Mouse (Mus musculus) erythroblast, adult 5-6 weeks (primary cell): ENCODE results near the gene Tmem50a. TPM values are rescaled to one million over a fixed set of nuclear protein-coding genes. Genes with fewer than 3 reads are reported as not detected.
A peak's percentile ranks its signal among the peaks of the same experiment; 100 is the strongest.
"Not testable (repeated sequence)": the region's sequence is repeated elsewhere in the genome, so short reads cannot be mapped to it uniquely, and the experiment has no call there.

Experiments
- ATAC-seq: replicated peaks from 2 replicates; pipeline ENCODE4 v1.8.0; 2016; ENCODE audit warnings: moderate number of reproducible peaks, mild to moderate bottlenecking, moderate TSS enrichment, inconsistent platforms; ENCODE audit not compliant: poor library complexity, low FRiP score, severe bottlenecking
- total RNA-seq, 2 experiments: library from RNA; stranded (forward) in 1 of 2; stranded (reverse) in 1 of 2; fragments of 150-400 nt in 1 of 2; fragments of 200-764, 138-1000 nt in 1 of 2; gene quantifications; 2 replicates each; pipeline versions ENCODE4 v1.2.3 to v1.2.4; 2015 to 2017; ENCODE audit warnings: low replicate concordance in 2 of 2

Gene Tmem50a
- total RNA-seq, 2 experiments from 2014 or later = 151 to 208 TPM

DNA sequence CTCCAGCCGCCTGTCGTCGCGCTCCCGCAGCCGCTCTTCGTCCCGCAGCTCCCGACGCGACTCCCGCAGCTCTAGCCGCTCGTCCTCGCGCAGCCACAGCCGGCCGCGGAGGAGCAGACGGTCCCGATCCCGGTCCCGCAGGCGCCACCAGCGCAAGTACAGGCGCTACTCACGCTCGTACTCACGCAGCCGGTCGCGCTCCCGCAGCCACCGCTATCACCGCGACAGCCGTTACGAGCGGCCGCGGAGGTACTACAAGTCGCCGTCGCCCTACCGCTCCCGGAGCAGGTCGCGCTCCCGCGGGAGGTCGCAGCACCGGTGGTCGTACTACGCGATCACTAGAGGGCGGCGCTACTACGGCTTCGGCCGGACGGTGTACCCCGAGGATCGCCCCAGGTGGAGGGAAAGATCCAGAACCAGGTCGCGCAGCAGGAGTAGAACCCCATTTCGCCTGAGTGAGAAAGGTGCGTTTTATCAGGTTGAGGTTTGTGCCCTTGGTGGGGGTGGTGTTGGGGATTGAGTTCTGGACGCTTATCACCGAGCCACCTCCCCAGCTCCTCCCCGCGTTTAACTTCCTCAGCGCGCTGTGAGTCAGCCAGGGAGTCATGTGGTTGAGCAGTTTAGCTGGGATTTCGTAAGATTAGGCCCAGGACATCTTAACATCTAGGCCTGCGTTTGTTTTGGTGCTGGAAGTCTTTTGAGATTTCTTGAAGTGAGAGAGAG lies 9.4 kb upstream of the Tmem50a start:
- ATAC-seq = peak; percentile 65

DNA sequence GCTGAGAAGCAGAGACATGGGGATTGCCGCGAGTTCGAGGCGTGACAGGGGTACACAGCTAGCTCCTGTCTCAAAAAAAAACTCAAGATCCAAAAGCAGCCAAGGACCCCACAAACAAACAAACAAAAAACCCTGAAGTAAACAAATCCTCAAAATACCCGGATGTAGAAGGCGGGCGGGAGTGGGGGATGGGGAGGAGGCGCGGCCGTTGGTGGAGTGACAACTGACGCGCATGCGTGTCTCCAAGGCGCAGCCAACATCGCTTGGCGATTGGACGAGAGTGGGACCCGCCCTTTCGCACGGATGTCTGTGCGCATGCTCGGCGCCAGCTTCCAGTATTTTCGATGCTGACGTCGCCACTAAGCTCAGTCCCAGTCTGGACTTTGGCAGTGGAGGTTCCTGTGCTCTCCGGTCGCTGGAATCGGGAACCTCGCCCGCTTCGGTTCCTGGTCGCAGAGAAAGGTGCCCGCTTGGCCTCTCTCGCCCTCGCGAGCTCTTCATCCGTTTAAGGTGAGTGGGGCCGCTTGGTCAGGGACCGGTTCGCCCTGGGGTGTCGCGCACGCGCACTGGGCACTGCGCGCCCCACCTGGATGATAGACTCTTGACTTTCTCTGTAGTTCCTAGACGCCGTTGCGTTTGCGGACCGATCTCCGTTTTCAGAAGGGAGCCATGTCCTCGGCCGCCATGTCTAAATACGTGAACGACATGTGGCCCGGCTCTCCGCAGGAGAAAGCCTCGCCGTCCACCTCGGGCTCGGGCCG lies 8.6 kb upstream of the Tmem50a start, which contains the start of gene Rsrp1:
TSS of gene Rsrp1 (plus strand) at position 335 of the 761 bp plus-strand sequence.
- peak; percentile 81 for ATAC-seq

DNA sequence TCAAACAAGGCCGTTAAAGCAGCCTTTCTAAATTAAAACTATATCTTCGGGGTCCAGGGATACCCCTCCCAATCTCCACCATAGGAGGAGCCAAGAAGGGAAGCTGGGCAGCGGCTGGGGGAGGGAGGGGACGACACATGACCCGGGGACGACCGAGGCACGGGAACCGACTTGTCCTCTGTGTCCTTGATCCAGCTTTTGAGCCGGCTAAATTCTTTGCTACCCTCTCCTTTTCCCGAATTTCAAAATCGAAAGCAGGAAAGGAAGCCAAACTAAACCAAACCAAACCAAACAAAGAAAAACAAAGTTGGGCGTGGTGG lies 8.1 kb upstream of the Tmem50a start:
- ATAC-seq = peak; percentile 50

DNA sequence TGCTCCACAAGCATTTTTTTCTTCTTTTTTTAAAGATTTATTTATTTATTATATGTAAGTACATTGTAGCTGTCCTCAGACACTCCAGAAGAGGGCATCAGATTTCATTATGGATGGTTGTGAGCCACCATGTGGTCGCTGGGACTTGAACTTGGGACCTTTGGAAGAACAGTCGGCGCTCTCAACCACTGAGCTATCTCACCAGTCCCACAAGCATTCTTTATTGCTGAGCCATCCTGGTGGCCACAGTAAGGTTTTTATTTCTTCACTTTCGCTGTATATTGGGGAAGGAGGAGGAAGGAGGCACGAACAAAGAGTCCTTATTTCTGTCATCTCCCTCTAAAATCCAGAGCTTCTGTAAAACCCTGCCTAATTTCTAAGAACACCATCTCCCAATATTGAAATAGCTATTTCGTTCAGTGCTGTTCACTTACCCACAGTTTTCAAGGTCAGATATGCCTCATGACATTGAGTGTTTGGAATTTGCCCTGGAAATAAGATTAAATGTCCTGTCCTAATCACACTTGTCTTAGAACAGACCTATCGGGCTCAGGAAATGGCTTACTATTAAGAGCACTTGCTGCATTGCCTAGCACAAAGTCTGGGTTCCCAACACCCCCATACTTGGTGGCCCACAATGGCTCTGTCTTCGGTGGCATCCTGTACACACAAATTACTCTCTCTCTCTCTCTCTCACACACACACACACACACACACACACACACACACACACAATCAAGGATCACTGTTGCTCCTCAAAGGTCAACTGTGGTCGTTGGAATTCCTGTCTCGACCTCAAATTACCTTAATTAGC lies 7.5 kb upstream of the Tmem50a start:
- ATAC-seq = no peak

DNA sequence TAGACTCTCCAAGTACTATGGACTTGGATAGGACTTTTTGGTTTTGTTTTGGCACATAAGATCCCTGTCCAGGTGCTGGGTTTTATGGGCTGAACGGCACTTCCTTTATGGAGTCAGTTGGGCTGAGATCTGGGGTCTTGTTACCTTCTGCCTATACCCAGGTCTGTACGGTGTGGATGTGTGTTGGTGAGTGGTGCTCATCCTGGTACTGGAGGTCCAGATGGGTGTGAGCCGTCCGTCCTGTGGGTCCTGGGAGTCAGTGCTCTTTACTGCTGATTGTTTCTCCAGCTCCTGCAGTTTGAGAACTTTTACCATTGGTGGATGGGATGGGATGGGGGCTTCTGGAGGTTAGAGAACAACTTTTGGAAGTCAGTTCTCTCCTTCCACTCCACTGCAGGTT lies 6.9 kb upstream of the Tmem50a start:
- no peak for ATAC-seq

DNA sequence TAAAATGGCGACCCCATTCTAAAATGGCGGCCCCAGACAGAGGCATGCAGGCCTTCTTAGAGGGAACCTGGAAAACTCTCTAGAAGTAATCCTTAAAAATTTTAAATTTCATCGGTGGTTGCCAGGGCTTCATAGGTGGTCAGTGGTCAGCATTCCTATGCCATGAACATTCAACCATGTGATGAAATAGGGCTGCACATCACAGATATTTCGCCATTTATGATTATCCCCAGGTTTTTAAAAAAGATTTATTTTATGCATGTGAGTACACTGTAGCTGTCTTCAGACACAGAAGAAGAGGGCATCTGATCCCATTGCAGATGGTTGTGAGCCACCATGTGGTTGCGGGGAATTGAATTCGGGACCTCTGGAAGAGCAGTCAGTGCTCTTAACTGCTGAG lies 5.8 kb upstream of the Tmem50a start:
- ATAC-seq = no peak

DNA sequence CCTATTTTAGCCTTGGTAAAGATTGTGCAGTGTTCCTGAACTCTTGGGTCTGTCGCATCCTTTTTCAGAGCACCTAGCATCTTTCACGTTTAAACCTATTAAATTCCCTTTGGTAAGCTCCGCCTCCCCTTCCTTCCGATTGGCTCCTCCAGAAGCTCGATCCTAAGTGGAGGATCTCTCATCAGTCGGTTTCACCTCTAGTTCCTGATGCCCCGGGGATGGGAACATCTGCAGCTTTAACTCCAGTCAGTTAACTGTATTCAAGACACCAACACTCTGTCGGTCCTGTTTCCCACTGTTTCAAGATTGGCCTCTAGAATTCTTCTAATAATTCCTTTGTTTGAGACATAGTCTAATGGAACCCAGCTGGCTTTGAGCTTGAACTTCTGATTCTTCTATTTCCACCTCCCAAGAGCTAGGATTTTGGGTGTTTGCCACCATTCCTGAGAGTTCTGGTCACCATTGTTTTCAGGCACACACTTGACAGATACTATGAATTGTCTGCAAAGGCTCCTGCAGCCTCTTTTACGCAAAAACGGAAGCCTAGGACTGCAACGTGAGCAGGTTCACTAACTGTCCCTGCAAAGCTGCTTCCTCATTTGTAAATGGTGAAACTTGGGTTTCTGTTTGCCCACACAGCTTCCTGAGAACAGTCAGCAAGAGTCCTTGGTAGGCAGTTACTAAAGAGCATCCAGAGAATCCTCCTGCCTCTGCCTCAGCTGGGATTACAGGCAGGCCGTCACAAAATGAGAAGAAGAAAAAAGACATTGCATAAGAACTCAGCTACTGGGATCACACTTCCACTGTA lies 5.1 kb upstream of the Tmem50a start:
- ATAC-seq = peak; percentile 47

DNA sequence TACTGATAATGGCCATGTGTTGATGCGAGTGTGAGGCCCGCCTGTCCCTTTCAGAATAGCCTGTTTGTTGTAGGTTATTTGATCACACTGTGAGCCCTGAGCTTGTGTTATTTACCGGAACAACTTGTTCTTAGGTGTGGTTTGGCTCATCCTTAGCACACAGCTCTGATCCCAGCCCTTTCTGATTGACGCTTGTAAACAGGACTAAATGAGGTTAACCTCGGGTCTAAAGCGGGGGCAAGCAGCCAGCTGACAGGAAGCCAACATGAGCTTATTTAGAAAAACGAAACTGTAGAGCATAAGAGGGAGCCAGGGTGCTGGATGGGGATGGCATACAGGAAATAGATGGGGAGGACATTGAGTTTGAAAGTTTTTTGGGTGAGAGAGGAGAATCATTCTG lies 3.6 kb upstream of the Tmem50a start:
- ATAC-seq = no peak

DNA sequence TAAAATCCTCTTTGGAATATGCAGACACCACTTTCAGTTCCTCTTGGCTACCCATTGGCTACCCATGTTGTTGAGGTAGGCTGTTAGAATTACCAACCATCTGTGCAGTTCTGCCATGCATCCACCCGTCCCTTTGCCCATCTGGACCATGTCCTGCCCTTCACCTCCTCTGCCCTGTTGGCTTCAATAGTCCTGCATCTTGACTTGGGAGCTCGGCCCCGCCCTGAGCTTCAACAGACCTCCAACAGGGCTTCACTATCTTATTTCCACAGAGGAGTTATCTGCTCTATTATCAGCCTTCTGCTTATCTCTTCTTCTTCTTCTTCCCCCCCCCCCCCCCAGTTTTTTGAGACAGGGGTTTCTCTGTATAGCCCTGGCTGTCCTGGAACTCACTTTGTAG lies 2.4 kb upstream of the Tmem50a start:
- no peak for ATAC-seq

DNA sequence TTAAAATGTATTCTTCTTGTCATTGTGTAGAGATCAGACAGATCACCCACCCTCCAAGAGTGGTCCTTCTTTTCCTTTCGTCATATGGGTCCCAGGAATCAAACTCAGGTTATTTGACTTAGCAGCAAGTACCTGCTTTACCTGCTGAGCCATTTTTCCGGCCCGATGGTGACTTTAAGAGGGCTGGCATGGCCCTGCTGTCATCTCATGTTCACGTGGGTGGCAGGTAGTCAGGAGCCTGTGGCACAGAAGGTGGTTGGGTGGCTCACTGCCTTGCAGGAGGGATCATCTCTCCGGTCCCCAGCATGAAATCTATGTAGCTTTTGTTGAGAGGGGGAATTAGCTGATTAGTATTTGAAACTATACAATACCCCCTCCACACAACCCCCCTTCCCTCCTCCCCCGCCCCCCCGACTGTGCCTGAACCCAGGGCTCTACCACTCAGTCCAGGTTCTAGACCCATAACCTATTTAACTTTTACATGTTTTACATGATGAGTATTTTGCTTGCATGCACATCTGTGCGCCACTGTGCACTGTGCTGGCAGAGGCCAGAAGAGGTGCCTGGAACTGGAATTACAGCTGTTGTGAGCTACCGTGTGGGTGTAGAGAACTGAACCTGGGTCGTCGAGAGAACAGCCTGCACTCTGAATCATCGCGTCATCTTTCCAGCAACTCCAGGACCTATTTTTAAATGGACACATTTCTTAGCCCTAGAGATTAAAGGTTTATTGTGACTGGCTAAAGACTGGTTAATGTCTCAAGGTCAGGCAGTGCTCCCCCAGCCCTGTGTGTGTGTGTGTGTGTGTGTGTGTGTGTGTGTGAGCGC lies 613 bp upstream of the Tmem50a start:
- ATAC-seq = peak; percentile 11

DNA sequence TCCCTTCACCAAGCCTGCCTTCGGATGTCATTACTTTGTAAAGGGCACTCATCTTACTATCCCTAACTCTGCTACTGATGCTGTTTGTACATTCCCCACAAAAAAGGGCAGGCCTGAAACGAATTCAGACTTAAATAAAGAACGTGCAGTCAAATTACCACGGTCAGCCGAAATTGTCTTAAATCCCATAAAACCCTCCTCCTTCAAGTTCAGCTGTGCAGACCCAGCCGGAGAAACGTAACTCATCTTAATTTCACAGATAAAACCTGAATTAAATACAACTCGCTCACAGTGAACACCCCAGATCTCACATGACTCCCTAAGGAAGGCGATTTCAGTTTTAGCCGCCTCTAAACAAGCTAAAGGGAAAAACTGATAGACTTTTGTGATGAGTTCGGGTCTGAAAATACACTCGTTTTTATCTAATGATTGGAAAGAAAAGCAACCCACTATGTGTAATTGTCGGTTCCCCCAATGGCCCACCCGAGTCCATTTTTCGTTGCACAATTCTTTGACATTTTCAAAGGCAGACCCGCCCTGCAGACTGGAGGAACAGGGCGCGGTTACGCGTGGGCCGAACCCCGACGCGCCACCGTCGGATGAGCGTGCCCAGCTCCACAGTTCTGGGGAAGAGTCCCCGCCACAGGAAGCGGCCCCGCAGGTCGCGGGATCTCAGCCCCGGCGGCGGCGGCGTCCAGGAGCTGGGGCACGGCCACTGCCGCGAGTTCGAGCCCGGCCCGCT lies 531 bp downstream of the Tmem50a start:
- peak; percentile 52 for ATAC-seq

DNA sequence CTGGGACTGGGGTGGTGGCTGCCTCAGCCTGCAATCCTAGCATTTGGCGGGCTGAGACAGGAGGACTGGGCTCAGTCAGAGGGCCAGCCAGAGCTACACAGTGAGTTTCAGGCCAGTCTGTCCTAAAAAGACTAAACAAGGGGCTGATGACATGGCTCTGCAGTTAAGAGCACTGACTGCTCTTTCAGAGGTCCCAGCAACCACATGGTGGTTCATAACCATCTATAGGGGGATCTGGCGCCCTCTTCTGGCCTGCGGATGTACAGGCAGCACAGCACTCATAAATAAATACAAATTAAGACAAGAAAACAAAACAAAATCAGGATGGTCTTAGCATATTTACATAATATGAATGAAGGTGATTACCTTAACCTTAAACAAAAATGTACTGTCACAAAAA lies 1.4 kb downstream of the Tmem50a start:
- ATAC-seq = peak; percentile 48

DNA sequence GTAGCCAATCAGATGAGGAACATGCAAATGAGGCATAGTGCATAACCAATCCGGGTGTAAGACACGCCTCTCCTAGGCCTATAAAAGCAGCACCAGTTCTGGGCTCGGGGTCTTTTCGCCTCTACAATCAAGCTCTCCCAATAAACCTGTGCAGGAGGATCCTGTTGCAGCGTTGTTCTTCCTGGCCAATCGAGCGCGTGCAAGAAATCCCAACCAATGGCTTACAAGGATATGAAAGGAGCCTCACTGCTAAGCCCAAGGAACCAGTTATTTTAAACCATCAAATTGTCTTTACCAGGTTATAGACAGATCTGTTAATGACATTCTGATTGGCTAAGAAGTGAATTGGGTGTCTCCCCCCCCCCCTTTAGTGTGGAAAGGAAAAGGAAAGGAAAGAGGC lies 3.4 kb downstream of the Tmem50a start:
- ATAC-seq = not testable (repeated sequence)

DNA sequence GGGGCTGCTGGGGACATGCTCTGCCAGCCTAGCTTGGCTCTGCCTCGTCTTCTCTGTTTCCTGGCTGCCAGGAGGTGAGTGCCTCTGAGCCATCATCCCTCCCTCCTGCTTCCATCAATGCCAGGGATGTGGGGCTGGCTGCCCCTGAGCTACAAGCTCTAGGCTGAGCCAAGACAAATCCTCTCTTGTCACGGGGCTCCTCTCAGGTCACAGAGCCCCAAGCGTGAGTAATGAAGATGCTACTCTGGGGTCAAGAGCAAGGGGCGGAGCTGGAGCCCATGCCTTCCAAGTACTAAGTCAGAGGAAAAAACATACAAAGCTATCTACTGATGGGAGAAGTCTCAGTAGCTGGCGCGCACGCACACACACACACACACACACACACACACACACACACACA lies 11.8 kb downstream of the Tmem50a start:
- ATAC-seq = no peak

DNA sequence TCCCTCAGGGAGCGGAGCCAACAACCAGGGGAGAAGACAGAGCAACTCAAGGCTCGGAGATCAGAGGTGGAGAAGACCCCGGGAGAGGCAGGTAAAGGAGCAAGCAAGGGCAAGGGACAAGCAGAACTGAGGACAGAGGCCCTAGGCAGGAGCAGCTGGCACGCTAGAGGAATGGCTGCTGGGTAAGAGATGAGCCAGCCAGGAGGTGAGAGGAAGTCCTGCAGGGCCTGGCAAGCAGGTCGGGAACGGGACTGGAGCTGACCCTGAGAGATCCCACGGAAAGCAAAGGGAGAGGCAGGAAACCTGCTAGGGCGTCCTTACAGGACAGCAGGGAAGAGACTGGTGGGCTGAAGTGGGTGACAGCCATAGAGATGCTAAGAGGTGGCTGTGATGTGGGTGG lies 13.7 kb downstream of the Tmem50a start:
- ATAC-seq = no peak

DNA sequence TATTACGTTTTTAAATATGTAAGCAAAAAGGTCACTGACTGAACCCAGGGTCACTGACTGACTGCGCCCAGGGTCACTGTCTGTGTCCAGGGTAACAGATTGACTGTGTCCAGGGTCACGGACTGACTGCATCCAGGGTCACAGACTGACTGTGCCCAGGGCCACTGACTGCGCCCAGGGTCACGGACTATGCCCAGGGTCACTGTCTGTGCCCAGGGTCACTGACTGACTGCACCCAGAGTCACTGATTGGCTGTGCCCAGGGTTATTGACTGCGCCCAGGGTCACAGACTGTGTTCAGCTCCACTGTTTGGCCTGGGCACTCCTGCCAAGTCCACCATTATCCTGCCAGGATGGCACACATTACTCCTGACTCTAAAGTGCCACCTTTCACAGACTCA lies 17.6 kb downstream of the Tmem50a start:
- peak; percentile 17 for ATAC-seq

DNA sequence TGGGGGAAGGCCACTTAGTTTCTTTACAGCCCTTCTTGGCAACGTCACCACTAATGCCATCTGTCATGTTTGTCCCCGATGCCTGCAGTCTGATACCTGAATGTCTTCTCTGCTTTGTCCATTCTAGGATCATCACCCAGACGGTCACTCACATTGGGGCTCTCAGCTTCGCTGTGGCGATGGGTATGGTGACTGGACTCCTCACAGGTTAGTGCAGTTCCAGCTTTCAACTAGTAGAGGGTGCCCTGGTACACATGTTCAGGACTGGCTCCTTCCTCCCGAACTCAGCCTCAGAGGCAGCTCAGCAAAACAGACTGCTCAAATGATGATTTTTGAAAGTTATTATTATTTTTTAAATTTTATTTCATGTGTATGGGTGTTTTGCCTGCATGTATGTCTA lies 22.7 kb downstream of the Tmem50a start:
- no peak for ATAC-seq

DNA sequence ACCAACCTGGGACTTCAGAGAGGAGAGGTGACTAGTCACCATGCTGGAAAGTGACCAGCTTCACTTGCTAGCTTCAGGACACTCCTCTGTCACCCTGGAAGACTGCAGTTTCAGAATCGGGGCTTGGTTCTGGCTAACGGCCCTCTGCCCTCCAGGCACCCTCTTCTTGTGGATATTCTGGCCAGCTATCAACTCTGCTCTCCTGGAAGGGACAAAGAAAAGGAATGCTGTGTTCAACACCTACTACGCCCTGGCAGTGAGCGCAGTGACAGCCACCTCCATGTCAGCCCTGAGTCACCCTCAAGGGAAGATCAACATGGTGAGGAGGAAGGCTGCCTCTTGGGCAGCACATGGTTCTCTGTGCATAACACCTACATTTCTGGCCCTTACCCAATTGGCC lies 30.5 kb downstream of the Tmem50a start:
- no peak for ATAC-seq
